Mouse (Mus musculus): ENCODE measurements at regions not wholly inside any gene's neighbourhood (a gene's known extent, or its start where the extent isn't known, plus 50 kb on each side); places are given as distances from the start of the nearest gene placed in this dataset.

GRCm38 (mm10) chr15:59138393-59139107 is 249.5 kb downstream of the Gm49356 start:
- DNase-seq (ENCODE audit: low read depth) = no peak

GRCm38 (mm10) chr15:59141621-59142020 is 252.5 kb downstream of the Gm49356 start:
- DNase-seq (ENCODE audit: low read depth) = no peak

- DNase-seq (ENCODE audit: low read depth) = no peak
These were observed 253.4 kb downstream of the Gm49356 start for GRCm38 (mm10) chr15:59142481-59142880.

GRCm38 (mm10) chr15:59143891-59144290 is 254.8 kb downstream of the Gm49356 start:
- DNase-seq (ENCODE audit: low read depth) = no peak

GRCm38 (mm10) chr15:59145679-59146078 is 256.6 kb downstream of the Gm49356 start:
- DNase-seq (ENCODE audit: low read depth) = no peak

- DNase-seq (ENCODE audit: low read depth) = no peak
These were observed 257.0 kb downstream of the Gm49356 start for GRCm38 (mm10) chr15:59146111-59146510.

- DNase-seq (ENCODE audit: low read depth) = no peak
These were observed 257.5 kb downstream of the Gm49356 start for GRCm38 (mm10) chr15:59146586-59147085.

GRCm38 (mm10) chr15:59148531-59148930 is 259.4 kb downstream of the Gm49356 start:
- no peak for DNase-seq (ENCODE audit: low read depth)

GRCm38 (mm10) chr15:59151506-59151905 is 262.4 kb downstream of the Gm49356 start:
- peak; percentile 54 for DNase-seq (ENCODE audit: low read depth)

GRCm38 (mm10) chr15:59152786-59153388 is 263.8 kb downstream of the Gm49356 start:
- no peak for DNase-seq (ENCODE audit: low read depth)

GRCm38 (mm10) chr15:59153416-59154250 is 264.5 kb downstream of the Gm49356 start:
- no peak for DNase-seq (ENCODE audit: low read depth)

GRCm38 (mm10) chr15:59154407-59155288 is 265.6 kb downstream of the Gm49356 start:
- no peak for DNase-seq (ENCODE audit: low read depth)

GRCm38 (mm10) chr15:59155289-59155623 is 266.2 kb downstream of the Gm49356 start:
- DNase-seq (ENCODE audit: low read depth) = no peak

- no peak for DNase-seq (ENCODE audit: low read depth)
These were observed 267.2 kb downstream of the Gm49356 start for GRCm38 (mm10) chr15:59156328-59156727.

GRCm38 (mm10) chr15:59158760-59159159 is 269.7 kb downstream of the Gm49356 start:
- DNase-seq (ENCODE audit: low read depth) = no peak

- no peak for DNase-seq (ENCODE audit: low read depth)
These were observed 272.1 kb downstream of the Gm49356 start for GRCm38 (mm10) chr15:59160931-59161920.

- DNase-seq (ENCODE audit: low read depth) = no peak
These were observed 279.0 kb downstream of the Gm49356 start for GRCm38 (mm10) chr15:59167937-59168659.

- DNase-seq (ENCODE audit: low read depth) = no peak
These were observed 279.6 kb downstream of the Gm49356 start for GRCm38 (mm10) chr15:59168660-59169170.

GRCm38 (mm10) chr15:59169237-59169797 is 280.2 kb downstream of the Gm49356 start:
- no peak for DNase-seq (ENCODE audit: low read depth)
